Mouse (Mus musculus) limb, embryonic 10.5 days (tissue): Measurements from ENCODE around the gene Tub. TPM values are rescaled to one million over a fixed set of nuclear protein-coding genes. Genes with fewer than 3 reads are reported as not detected.

ENCODE experiments used
- DNase-seq: peaks from one replicate; pipeline ENCODE4 v3.0.0-alpha.2; 2017; ENCODE audit warnings: low spot score
- H3K27ac ChIP-seq: fragments of 300-500 bp; sonication (generic); 2 replicates; pipeline ENCODE4 v1.5.1; 2016; ENCODE audit warnings: mild to moderate bottlenecking
- H3K27me3 ChIP-seq: fragments of 300-500 bp; sonication (generic); 2 replicates; pipeline ENCODE4 v1.6.1; 2016; ENCODE audit warnings: low read depth, mild to moderate bottlenecking; ENCODE audit not compliant: poor library complexity, severe bottlenecking
- H3K36me3 ChIP-seq: fragments of 300-500 bp; sonication (generic); 2 replicates; pipeline ENCODE4 v1.6.1; 2016; ENCODE audit warnings: mild to moderate bottlenecking, moderate library complexity
- H3K4me1 ChIP-seq: fragments of 300-500 bp; sonication (generic); 2 replicates; pipeline ENCODE4 v1.6.1; 2016
- H3K4me3 ChIP-seq: fragments of 300-500 bp; sonication (generic); 2 replicates; pipeline ENCODE4 v1.5.1; 2016; ENCODE audit warnings: mild to moderate bottlenecking, moderate library complexity
- H3K9me3 ChIP-seq: fragments of 300-500 bp; sonication (generic); replicated peaks from 2 replicates; pipeline ENCODE4 v1.6.1; 2016; ENCODE audit warnings: mild to moderate bottlenecking
- WGBS: fragments of 180-500 bp; shearing (Covaris S2); methylation state at CpG from one replicate; pipeline ENCODE4 v1.1.7; 2016; 5-methylcytosine and 5-hydroxymethylcytosine counted together
- polyA plus RNA-seq: library from polyadenylated mRNA; unstranded; fragments of >200 nt; fragmentation: Nextera tagmentation; extraction: Ambion mirVana; gene quantifications from 2 replicates; pipeline ENCODE4 v1.2.1, GENCODE M21; 2016

The Tub gene
- polyA plus RNA-seq, 1 experiment from 2014 or later, result 3.7 TPM

DNA sequence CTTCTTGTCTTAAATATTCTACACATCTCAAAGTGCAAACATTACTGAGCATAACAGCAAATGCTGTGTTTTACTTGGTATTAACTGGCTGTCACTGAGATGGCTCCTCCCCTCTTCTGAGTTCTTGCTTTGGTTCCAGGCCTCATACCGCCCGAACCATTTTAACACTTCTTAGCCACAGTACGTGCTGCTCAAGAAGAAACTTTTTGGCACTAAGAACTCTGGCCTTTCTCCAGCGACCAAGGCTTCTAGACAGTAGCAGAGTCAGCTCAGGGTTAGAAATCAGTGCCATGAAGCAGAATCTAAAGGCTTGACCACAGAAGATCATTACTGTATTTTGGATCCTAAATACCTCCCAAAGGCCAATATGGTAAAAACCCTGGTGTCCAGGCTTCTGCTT is 119.5 kb downstream of the Tub start:
- Histone ChIP-seq H3K4me3 (no peak overlapping the region), H3K27me3 (no peaks in the 10 kb centered on the region), H3K4me1 (no peaks in the 10 kb centered on the region), H3K9me3 (no peaks in the 10 kb centered on the region), H3K27ac (no peak overlapping the region), H3K36me3 (no peaks in the 10 kb centered on the region)
- WGBS, result 88% methylated on average over 4 of the region's 4 CpGs
- no peak for DNase-seq

DNA sequence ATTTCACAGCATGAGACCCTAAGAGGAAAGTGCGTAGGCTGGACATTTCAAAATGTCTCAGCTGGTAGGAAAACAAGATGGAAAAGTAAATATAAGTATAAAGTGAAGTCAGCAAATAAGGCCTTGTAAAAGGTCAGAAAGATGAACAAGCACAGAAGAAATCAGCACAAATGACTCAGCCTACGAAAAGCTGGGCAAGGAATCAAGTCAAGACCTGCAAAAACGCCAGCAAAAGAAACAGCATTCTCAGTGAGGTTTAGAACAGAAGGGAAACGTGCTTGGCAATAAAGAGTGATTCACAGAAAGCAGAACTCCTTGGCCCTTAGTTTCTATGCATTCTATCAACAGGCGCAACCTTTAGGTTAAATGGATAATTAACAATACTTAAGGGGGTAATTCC is 122.2 kb downstream of the Tub start:
- Histone ChIP-seq H3K27ac (no peak overlapping the region), H3K36me3 (no peaks in the 10 kb centered on the region), H3K4me3 (no peak overlapping the region), H3K9me3 (no peaks in the 10 kb centered on the region), H3K4me1 (no peaks in the 10 kb centered on the region), H3K27me3 (no peaks in the 10 kb centered on the region)
- 83% methylated on average over 5 of the region's 5 CpGs for WGBS
- DNase-seq, result no peak

DNA sequence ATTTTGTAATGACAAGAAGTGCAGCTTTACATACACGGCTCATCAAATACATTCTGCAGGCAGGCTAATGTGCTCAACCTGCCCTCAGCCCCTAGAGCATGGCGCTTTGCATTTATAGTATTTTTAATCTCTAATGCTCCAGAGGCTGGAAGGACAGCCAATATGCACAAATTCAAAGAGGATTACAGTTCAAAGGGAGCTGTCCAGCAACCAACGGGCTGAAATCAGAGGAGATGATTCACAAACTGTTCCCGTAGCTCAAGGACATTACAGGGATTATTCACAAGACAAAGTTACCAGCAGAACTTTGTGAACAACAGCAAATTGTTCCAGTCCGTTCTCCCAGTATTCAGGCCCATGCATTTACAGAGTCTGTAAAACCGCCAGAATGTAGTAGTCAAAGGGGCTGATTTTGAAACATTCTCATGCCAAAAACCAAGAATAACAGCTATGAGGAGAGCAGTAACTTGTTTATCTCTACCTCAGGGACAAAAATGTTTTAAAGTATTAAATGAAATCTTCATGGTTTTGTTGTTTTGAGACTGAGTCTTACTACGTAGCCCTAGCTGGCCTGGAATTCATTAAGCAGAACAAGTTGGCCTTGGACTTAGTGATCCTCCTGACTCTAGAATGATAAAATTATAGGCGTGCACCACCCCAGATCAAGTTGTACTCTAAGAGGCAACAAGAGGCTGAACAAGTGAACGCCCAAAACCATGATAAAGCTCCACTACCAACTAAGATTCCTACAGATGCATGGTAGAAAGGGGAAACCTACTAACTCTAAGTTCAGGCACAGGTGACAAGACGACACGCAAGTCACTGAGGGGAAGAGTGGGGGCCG is 132.4 kb downstream of the Tub start:
- WGBS, result 24% methylated on average over 12 of the region's 12 CpGs
- peaks cover 10% of the 10 kb centered on the region for H3K4me1 ChIP-seq
- H3K4me3 ChIP-seq, result peak overlapping the region; percentile 61
- no peaks in the 10 kb centered on the region for H3K9me3 ChIP-seq
- H3K27ac ChIP-seq, result 0 out of 2 replicates have a peak overlapping the region, but pooled peaks have one; percentile 37
- no peaks in the 10 kb centered on the region for H3K36me3 ChIP-seq
- DNase-seq, result peak; percentile 72
- peaks cover 20% of the 10 kb centered on the region for H3K27me3 ChIP-seq

DNA sequence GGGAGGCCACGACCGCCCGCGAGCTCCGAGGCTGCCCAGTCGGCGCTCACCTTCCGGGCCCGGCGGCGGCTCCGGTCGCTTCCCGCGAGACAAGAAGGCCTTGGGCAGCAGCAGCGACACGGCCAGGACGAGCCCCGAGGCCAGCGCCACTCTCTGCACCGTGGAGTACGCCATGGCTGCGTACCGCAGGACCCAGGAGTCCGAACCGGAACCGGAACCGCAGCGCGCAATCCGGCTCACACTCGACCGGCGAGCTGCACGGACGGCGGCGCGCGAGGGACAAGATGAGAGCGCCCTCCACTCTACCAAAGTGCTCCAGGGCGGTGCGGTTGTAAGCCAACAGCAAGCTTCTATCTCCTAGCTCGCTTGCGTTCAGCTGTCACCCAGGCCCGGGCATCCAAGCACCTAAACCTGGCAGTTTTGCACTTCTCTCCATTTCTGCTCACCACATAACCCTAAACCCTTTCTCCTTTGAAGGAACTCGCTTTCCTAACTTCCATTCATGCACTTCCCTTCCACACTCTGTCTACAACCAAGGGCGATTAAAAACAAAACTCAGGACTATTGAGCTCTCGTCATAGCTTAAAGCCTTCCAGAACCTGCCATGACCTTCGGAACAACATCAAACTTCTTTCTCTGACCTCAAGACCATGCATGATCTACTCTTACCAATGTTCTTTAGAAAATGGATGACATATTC is 133.1 kb downstream of the Tub start, which contains the start of gene Ric3:
TSS of gene Ric3 (minus strand) at position 219 of the 700 bp plus-strand sequence.
- peak within 1 kb of the TSS; percentile 61 for H3K4me3 ChIP-seq
- WGBS, result 5% methylated on average over 49 of the region's 50 CpGs
- peaks cover 20% of the 10 kb centered on the region for H3K27me3 ChIP-seq
- no peaks in the 10 kb centered on the region for H3K36me3 ChIP-seq
- H3K4me1 ChIP-seq, result peaks cover 10% of the 10 kb centered on the region
- peak; percentile 69 for DNase-seq
- H3K27ac ChIP-seq, result 0 out of 2 replicates have a peak within 1 kb of the TSS, but pooled peaks have one; percentile 37
- H3K9me3 ChIP-seq, result no peaks in the 10 kb centered on the region

DNA sequence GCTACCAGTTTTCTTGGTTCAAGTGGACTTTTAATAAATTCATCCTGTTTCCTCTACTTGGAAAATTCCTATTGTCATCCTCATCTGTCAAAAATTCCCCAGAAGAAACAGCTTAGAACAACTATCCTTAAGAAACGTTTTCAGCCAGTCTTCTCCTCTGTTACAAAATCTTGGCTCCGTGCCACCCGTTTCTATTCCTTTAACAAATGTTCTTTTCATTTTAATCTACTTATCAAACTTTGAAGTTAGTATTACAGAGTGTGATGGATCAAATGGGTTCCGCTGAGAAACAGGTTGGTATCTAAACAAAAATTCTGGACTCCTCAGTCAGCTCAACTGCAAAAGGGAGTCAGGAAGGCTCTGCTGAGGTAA is 133.7 kb downstream of the Tub start:
- peaks cover 20% of the 10 kb centered on the region for H3K27me3 ChIP-seq
- no peaks in the 10 kb centered on the region for H3K9me3 ChIP-seq
- DNase-seq, result no peak
- H3K27ac ChIP-seq, result no peak overlapping the region
- no peak overlapping the region; the same call in 1 of the 2 replicates for H3K4me3 ChIP-seq
- 90% methylated on average over 4 of the region's 4 CpGs for WGBS
- peaks cover 10% of the 10 kb centered on the region for H3K4me1 ChIP-seq
- no peaks in the 10 kb centered on the region for H3K36me3 ChIP-seq

Other genes starting within 250 kb of the Tub start
- not detected in 2 replicates for gene Olfr512, start 237.0 kb upstream of the Tub start, polyA plus RNA-seq
- gene Olfr513, start 199.4 kb upstream of the Tub start, polyA plus RNA-seq, result not detected in 2 replicates
- not detected in 2 replicates for gene Olfr514, start 124.3 kb upstream of the Tub start, polyA plus RNA-seq
- gene Olfr516, start 99.8 kb upstream of the Tub start, polyA plus RNA-seq, result not detected in 2 replicates
- gene Olfr517, start 78.0 kb upstream of the Tub start, polyA plus RNA-seq, result not detected in 2 replicates
- gene Olfr518, start 65.3 kb upstream of the Tub start, polyA plus RNA-seq, result not detected in 2 replicates
- not detected in 2 replicates for gene Olfr519, start 55.9 kb upstream of the Tub start, polyA plus RNA-seq
- gene Nlrp10, start 20.2 kb upstream of the Tub start, polyA plus RNA-seq, result 0.11 and 0.14 TPM in 2 replicates
- 85.8 and 87.3 TPM in 2 replicates for gene Eif3f, start 15.9 kb upstream of the Tub start, polyA plus RNA-seq
- gene Ric3, start 133.0 kb downstream of the Tub start, polyA plus RNA-seq, result 4.6 and 5.8 TPM in 2 replicates
- gene Lmo1, start 224.9 kb downstream of the Tub start, polyA plus RNA-seq, result 46.7 and 74.5 TPM in 2 replicates